Mouse (Mus musculus) spleen, adult 2 months (tissue): ENCODE measurements around the gene Spock2.

Source experiments
- CTCF ChIP-seq: fragments of 200-500 bp; IDR thresholded peaks from 2 replicates; pipeline ENCODE4 v1.5.1; 2011; ENCODE audit warnings: mild to moderate bottlenecking, inconsistent platforms; ENCODE audit not compliant: insufficient read depth, insufficient read length, insufficient replicate concordance; ENCODE audit errors: extremely low read depth
- POLR2A ChIP-seq: fragments of 200-500 bp; IDR thresholded peaks from 2 replicates; pipeline ENCODE4 v1.6.1; 2011; ENCODE audit warnings: low read depth, low read length, inconsistent platforms

DNA sequence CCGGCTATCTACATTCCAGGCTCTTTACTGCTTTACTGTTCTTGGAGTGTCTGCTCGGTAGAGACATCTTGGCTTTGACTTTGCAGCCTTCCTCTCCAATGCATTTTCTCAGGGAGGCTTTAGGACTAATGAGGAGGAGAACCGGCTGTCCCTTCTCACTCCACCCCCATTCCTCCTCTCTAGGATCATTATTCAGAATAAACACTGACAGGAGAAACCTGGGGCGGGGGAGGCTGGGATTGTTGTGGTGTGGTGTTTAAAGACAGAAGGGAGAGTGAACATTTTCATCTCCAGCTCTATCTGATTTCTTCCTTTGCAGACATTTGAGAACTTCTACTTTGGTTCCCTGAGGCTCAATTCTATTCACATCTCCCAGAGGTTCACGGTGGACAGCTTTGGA is 8.2 kb upstream of the Spock2 start:
- no peak for TF ChIP-seq CTCF
- no peak for TF ChIP-seq POLR2A
